Mouse (Mus musculus) C2C12 (cell line): ENCODE results near the gene Fto.

Source experiments
- CEBPB ChIP-seq: IDR thresholded peaks from one replicate; pipeline ENCODE4 v1.6.1; 2011; ENCODE audit warnings: low read depth, mild to moderate bottlenecking, control low read depth, moderate library complexity
- CTCF ChIP-seq: IDR thresholded peaks from one replicate; pipeline ENCODE4 v1.5.1; 2011; ENCODE audit not compliant: control insufficient read depth, insufficient read depth, insufficient read length
- FOSL1 ChIP-seq: IDR thresholded peaks from one replicate; pipeline ENCODE4 v1.8.0; 2011; ENCODE audit warnings: mild to moderate bottlenecking, low read length; ENCODE audit not compliant: poor library complexity, insufficient read depth, severe bottlenecking
- MAX ChIP-seq: IDR thresholded peaks from one replicate; pipeline ENCODE4 v1.6.1; 2011; ENCODE audit warnings: mild to moderate bottlenecking, control low read depth
- MYOD1 ChIP-seq: IDR thresholded peaks from one replicate; pipeline ENCODE4 v1.6.1; 2011; ENCODE audit warnings: low read depth; ENCODE audit not compliant: control insufficient read depth, insufficient read length
- MYOG ChIP-seq: IDR thresholded peaks from one replicate; pipeline ENCODE4 v1.6.1; 2011; ENCODE audit not compliant: control insufficient read depth, insufficient read length; ENCODE audit errors: extremely low read depth
- USF1 ChIP-seq: IDR thresholded peaks from one replicate; pipeline ENCODE4 v1.6.1; 2011; ENCODE audit warnings: low read depth, mild to moderate bottlenecking, control low read depth, moderate library complexity

GRCm38 (mm10) chr8:91380796-91381542 is 67.6 kb downstream of the Fto start:
- TF ChIP-seq CTCF (no peak), MAX (no peak), MYOG (no peak), USF1 (no peak), MYOD1 (no peak), CEBPB (no peak), FOSL1 (no peak)
